Mouse (Mus musculus) R1 (cell line): ENCODE measurements at regions not wholly inside any gene's neighbourhood (a gene's known extent, or its start where the extent isn't known, plus 50 kb on each side); places are given as distances from the start of the nearest gene placed in this dataset.

Source experiments
- DNase-seq: peaks from one replicate; pipeline ENCODE4 v3.0.0-alpha.2; 2018; ENCODE audit warnings: low read depth, low spot score

GRCm38 (mm10) chr9:27556315-27557225 is 160.0 kb downstream of the Spata19 start:
- DNase-seq: peak; percentile 89

GRCm38 (mm10) chr9:27557886-27558285 is 161.3 kb downstream of the Spata19 start:
- DNase-seq: no peak

GRCm38 (mm10) chr9:27558286-27558685 is 161.7 kb downstream of the Spata19 start:
- no peak for DNase-seq

- no peak for DNase-seq
Measured at GRCm38 (mm10) chr9:27568372-27569053, 171.9 kb downstream of the Spata19 start.

GRCm38 (mm10) chr9:27569054-27569387 is 172.4 kb downstream of the Spata19 start:
- DNase-seq: no peak

GRCm38 (mm10) chr9:27617096-27617839 is 173.3 kb upstream of the Opcml start:
- DNase-seq: no peak

GRCm38 (mm10) chr9:27634901-27635300 is 155.7 kb upstream of the Opcml start:
- no peak for DNase-seq

GRCm38 (mm10) chr9:27640611-27641010 is 150.0 kb upstream of the Opcml start:
- DNase-seq: no peak

GRCm38 (mm10) chr9:27643312-27643711 is 147.3 kb upstream of the Opcml start:
- no peak for DNase-seq

- no peak for DNase-seq
Measured at GRCm38 (mm10) chr9:27643916-27644315, 146.7 kb upstream of the Opcml start.

- no peak for DNase-seq
Measured at GRCm38 (mm10) chr9:27645435-27645834, 145.1 kb upstream of the Opcml start.

GRCm38 (mm10) chr9:27646100-27646499 is 144.5 kb upstream of the Opcml start:
- DNase-seq: no peak

- no peak for DNase-seq
Measured at GRCm38 (mm10) chr9:27646956-27647355, 143.6 kb upstream of the Opcml start.

GRCm38 (mm10) chr9:27658001-27658400 is 132.6 kb upstream of the Opcml start:
- DNase-seq: no peak

GRCm38 (mm10) chr9:27661431-27662300 is 128.9 kb upstream of the Opcml start:
- no peak for DNase-seq

- DNase-seq: no peak
Measured at GRCm38 (mm10) chr9:27663230-27663629, 127.3 kb upstream of the Opcml start.

- DNase-seq: no peak
Measured at GRCm38 (mm10) chr9:27665659-27666058, 124.9 kb upstream of the Opcml start.

GRCm38 (mm10) chr9:27670032-27670740 is 120.4 kb upstream of the Opcml start:
- DNase-seq: no peak

GRCm38 (mm10) chr9:27685325-27685724 is 105.2 kb upstream of the Opcml start:
- DNase-seq: peak; percentile 31

- DNase-seq: no peak
Measured at GRCm38 (mm10) chr9:27691616-27692015, 99.0 kb upstream of the Opcml start.

- DNase-seq: no peak
Measured at GRCm38 (mm10) chr9:27692751-27693150, 97.8 kb upstream of the Opcml start.
